Comparison of ENCODE assay signal across 12 mouse cellular contexts in the genomic region with DNA sequence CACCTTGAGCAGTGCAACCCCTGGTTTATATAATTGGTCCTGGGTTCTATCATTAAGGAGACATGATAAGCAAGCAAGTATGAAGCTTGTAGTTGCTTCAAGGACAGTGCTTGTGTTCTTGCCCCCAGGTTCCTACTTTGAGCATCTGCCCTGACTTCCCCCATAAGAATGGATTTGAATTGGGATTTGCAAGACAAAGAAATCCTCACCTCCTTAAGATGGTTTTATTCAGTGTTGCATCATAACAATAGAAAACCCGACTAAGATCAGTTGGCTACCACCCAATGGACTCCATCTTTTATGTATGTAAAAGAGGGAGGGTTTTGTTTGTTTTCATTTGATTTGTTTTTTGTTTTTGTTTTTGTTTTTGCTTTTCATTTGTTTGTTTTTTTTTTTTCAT.
"Had no signal": no experiment of that assay in that cellular context is flagged by ENCODE, and none has a peak within 500 bp of the region (broad histone marks: within the 10 kb centered on the region; RNA-seq: fewer than 3 reads in every experiment).

No protein-coding gene starts in this region.

- DNase-seq: retina, postnatal 1 day; right cerebral cortex, adult 18-20 months; right cerebral cortex, postnatal 14 days; right cerebral cortex, postnatal 25 days; right cerebral cortex, postnatal 4 days; spleen, adult 18-20 months; thymus, adult 18-20 months; thymus, adult 2 months; thymus, postnatal 14 days; thymus, postnatal 25 days; thymus, postnatal 36 days; thymus, postnatal 4 days had no signal
